Mouse (Mus musculus) CD8-positive naive resting alpha-beta T cell, adult 2 months (primary cell): ENCODE results near the gene Abca7.

Source experiments
- DNase-seq, 2 experiments: peaks; one replicate each; pipeline ENCODE4 v3.0.0; 2022; ENCODE audit warnings: low read depth in 2 of 2, low spot score in 2 of 2

Gene Abca7

GRCm38 (mm10) chr10:79996272-79997033 lies at the start of gene Abca7:
Gene Abca7, plus strand, starts transcription at chr10:79996494.
- peak; percentile 90 to 94 for DNase-seq

- no peak for DNase-seq
Observed at GRCm38 (mm10) chr10:79946752-79947322, 49.5 kb upstream of the Abca7 start.

- no peak for DNase-seq
Observed at GRCm38 (mm10) chr10:79947502-79947901, 48.8 kb upstream of the Abca7 start.

DNA sequence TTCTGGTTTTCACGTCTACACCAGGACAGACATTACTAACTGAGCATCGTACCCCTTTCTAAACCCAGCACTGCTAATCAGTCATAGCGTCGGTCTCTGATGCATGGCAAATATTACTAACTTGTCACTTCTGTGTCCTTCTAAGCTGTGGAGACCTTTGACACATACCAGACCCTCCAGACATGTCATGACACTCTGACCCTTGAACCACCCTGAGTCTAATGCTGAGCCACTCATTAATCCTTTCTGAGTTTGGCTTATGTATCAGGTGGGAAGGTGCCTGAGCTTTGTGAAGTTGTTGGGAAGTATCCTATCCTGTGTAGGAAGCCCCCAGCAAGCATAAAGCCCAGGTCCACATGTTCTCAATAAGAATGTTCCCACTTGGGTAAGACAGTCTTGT lies 46.4 kb upstream of the Abca7 start:
- DNase-seq, result no peak

DNA sequence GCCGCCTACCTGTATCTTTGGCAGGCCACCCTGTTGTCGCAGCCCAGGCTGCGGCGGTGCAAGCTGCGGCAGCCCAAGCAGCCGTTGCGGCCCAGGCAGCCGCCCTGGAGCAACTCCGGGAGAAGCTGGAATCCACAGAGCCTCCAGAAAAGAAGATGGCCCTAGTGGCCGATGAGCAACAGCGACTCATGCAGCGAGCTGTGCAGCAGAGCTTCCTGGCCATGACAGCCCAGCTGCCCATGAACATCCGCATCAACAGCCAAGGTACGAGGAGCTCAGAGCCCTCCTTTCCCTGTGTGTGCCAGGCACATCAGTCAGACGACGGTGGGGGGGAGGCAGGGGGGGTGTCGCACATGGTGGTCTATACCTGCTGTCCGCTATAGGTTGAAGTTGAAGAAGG lies 45.6 kb upstream of the Abca7 start:
- DNase-seq, result no peak

DNA sequence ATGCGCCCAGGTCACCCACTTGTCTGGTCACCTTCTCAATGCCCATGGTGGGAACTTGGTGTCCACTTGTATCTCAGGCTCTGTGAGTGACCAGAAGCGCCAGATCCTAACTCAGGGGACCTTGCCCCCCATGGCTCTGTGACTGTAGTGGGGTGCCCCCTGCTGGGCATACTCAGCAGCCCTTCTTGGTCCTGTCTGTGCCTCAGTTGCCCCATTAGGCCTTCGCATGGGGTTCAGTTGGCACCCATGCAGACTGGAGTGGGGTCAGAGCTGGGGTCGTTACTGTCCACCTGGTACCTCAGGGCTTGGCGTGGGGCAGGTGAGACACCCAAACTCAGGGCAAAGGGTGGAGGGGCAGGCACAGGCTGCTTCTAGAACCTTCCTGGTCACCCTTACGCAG lies 42.3 kb upstream of the Abca7 start:
- peak in 1 of 2 experiments; percentile 11 for DNase-seq

DNA sequence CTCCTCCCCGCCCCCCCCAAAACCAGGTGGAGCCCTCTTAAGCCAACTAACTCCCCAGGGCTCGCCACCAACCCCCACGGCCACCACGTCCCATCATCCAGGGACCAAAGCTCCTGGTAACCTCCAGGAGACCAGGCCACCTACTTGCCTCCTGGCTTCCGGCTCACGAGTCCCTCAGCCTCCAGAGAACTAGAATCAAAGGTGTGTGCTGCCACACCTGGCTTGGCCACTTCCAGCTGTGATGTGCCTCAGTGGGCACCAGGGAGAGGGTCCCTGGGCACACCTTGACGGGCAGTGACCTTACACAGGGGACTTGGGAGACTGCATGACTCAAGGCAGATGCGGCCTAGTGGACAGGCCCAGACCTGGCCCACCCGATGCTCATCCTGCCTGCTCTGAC lies 40.6 kb upstream of the Abca7 start:
- DNase-seq, result no peak

- DNase-seq, result no peak
Observed at GRCm38 (mm10) chr10:79956643-79957154, 39.6 kb upstream of the Abca7 start.

DNA sequence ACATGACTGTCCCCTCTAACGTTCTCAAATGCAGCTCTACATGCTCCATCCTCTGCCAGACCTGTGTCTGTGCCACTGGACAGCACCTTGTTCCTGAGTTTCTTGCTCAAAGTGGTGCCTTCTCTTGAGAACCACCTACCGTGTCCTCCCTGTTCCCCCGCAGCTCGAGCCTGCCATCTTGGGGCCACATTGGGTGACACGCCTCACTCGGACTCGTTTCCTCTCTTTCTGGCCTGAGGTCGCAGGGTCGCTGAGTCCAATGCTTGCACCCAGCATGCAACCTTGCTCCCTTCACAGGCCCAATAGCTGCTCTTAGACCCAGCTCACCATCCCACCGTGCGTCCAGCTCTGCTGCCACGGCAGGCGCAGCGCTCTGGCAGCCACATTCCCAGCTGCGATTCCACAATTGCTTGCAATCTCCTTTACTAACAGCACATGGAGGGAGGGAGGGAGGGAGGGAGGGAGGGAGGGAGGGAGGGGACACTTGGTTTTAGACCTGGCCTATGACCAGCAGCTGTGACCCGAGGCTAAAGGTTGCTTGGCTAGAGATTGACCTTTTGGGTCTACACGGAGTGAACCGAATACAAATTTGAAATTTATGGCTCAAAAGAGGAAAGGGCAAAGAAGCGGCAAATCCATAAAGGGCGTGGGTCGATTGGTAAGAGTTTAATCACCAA lies 38.0 kb upstream of the Abca7 start:
- peak; percentile 68 to 76 for DNase-seq

GRCm38 (mm10) chr10:79959412-79959811 lies 36.9 kb upstream of the Abca7 start:
- peak in 1 of 2 experiments; percentile 29 for DNase-seq

DNA sequence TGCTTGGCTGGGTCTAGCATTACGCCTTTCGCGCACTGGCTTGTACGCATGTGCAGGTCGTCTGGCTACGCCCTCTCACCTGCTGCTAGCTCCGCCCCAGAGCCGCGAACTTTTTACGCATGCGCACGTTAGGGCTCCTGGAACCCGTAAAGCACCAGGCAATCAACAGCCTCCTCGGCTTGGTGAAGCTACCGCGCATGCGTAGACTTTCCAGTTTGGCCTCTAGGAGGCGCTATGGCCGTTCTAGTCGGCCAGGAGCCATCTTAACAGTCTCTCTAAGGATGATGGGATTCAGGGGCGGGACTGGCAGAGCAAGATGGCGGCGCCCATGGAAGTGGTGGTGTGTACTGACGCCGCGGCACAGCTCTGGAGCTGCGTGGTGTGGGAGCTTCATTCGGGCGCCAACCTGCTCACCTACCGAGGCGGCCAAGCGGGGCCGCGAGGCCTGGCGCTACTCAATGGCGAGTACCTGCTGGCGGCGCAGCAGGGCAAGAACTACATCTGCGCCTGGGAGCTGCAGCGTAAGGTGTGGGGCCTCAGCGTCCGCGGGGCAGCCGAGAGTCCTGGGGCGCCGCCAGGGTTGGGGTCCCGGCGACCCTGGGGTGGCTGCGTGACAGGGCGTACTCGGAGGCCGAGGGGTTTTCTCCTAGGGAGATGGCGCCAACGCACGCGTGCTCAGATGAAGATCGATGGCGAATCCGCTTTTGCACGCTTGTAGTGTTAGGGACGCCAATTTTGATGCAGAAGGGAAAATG lies 36.3 kb upstream of the Abca7 start, which contains the start of gene Wdr18:
Gene Wdr18, plus strand, starts transcription at position 306 of the 755 bp plus-strand sequence.
- peak; percentile 100 for DNase-seq

- DNase-seq, result no peak
Observed at GRCm38 (mm10) chr10:79960671-79961294, 35.5 kb upstream of the Abca7 start.

DNA sequence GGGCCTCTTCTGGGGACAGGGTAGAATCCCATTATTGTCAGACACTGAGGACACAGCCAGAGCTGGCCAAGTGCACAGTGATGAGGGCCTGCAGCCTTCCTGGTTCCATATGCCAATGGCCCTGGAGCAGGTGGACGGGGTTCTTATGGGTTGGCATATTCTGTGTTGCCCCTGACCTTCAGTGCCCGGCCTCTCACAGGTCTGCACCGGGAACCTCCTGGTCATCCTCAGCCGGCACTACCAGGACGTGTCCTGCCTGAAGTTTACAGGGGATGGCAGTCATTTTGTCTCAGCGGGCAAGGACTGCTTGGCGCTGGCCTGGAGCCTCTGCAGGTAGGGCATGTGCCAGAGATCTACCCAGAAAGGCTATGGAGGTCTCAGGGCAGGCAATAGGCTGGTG lies 31.6 kb upstream of the Abca7 start:
- no peak for DNase-seq

GRCm38 (mm10) chr10:79965325-79965724 lies 31.0 kb upstream of the Abca7 start:
- no peak for DNase-seq

DNA sequence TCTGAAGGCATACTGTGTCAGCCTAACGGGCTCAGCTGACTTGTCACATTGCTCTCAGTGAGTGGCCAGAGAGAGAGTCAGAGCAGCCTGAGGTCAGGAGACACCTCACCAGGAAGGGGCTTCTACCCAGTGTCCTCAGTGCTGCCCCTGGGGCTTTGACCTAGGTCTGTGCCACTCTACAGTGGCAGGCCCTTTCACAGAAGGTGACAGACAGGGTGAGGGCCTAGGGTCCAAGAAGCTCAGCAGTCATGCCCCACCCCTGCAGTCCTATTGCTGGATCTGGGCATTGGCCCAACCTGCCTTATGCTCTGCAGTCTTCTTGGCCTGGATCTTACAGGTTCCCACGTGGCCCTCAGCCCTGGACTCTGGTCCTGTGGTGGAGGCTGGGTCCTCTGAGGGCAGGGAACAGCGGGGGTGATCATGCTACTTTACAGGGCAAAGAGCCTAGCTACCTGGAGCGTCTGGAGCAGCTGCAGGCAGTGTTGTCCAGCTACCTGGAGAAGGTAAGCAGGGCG lies 29.4 kb upstream of the Abca7 start:
- no peak for DNase-seq

DNA sequence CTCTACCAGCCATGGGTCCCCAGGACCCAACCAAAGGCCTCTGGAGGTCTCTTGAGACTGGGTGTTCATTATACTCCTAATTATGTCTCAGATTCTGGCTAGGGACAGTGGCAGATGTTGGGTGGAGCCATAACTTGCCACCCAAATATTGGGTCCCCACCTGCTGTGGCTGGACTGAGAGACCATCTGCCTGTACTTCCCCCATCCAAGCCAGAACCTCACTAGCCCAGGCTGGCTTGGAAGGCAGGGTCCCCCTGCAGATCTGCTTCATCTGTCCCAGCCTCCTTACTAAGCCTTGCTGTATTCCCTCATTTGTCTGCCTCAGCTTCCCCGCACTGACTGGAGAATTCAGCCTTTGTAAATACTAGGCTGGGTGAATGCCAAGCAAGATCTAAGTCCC lies 28.1 kb upstream of the Abca7 start:
- no peak for DNase-seq

DNA sequence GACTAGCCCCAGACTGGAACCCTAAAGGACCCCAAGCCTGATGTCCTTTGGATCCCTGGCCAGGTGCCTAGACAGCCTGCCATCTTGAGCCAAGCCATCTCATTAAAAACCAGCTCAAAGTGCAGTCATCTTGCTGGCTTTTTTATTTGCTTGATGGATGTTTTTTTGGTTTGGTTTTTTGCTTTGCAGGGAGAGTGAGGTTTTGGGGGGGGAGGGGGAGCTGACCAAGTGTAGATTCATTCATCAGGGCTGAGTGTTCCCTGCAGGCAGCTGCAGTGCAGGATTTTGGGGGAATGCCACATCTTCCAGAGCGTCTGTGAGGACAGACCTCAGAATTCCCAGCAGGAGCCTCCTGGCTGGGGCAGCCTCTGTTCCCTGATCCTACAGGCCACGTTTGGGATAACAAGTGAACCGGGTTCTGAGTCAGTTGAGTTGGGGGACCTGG lies 27.1 kb upstream of the Abca7 start:
- DNase-seq, result no peak

- DNase-seq, result no peak
Observed at GRCm38 (mm10) chr10:79970415-79971182, 25.7 kb upstream of the Abca7 start, which contains the start of gene Grin3b. Gene Grin3b, plus strand, starts transcription at chr10:79970715.

DNA sequence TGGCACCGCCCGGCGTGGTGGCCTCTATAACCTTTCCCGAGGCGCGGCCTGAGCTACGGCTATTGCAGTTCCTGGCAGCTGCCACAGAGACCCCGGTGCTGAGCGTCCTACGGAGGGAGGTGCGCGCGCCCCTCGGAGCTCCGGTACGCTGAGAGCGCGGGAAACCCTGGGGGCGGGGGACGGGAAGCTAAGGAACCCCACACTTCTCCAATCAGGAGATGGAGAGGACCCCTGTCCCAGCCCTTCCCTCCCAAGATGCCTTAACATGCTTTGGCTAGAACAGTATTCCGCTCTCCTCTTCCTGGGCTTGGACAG lies 25.2 kb upstream of the Abca7 start:
- DNase-seq, result no peak

GRCm38 (mm10) chr10:79972831-79973230 lies 23.5 kb upstream of the Abca7 start:
- DNase-seq, result no peak
